Mouse (Mus musculus): ENCODE measurements around the gene Scgb1b30.

GRCm38 (mm10) chr7:34116601-34117000 lies 21.4 kb downstream of the Scgb1b30 start:
- TF ChIP-seq CTCF (IDR thresholded peaks at IDR 0.05; ENCODE audit: low read depth, low read length), result no peak
- TF ChIP-seq POLR2A (IDR thresholded peaks at IDR 0.05; ENCODE audit: borderline replicate concordance, low read depth, low read length), result no peak
